Mouse (Mus musculus): ENCODE measurements around the gene Hist3h2ba.

GRCm38 (mm10) chr11:58958536-58958935 is 9.8 kb downstream of the Hist3h2ba start:
- no peak for TF ChIP-seq CTCF (IDR thresholded peaks at IDR 0.05; ENCODE audit: low read depth, low read length)
- TF ChIP-seq POLR2A (IDR thresholded peaks at IDR 0.05; ENCODE audit: extremely low read depth, insufficient read depth, low read length): no peak
